In genomic region chr9:109932361-109932755, GRCm38 (mm10) we compare ENCODE assay signal across 9 mouse cellular contexts. TPM values are rescaled to one million over a fixed set of nuclear protein-coding genes. Genes with fewer than 3 reads are reported as not detected.
DNase-seq lines count a peak whose midpoint lies in the region; ATAC-seq and TF ChIP-seq lines count a peak whose summit lies in the region.
"Had no signal": no experiment of that assay in that cellular context is flagged by ENCODE, and none has a peak within 500 bp of the region (broad histone marks: within the 10 kb centered on the region; RNA-seq: fewer than 3 reads in every experiment).

No protein-coding gene starts in this region.

- H3K4me1 ChIP-seq in CH12.LX (ENCODE audit: control insufficient read depth in 1 of 2, insufficient read depth in 2 of 2): peaks cover 2 to 22% of the 10 kb centered on the region in 2 experiments; a peak in 2 of 4 replicates
- peaks cover 11% of the 10 kb centered on the region; the same call in 1 of the 2 replicates for H3K4me1 ChIP-seq in embryonic facial prominence, embryonic 12.5 days
- peaks cover 21% of the 10 kb centered on the region for H3K4me1 ChIP-seq in heart, embryonic 16.5 days (ENCODE audit: control insufficient read depth, insufficient read depth, low read length)

- H3K4me2 ChIP-seq in CH12.LX (ENCODE audit: insufficient read depth, low read depth, poor library complexity, severe bottlenecking): peak overlapping the region; percentile 100
- peak overlapping the region; percentile 79 for H3K4me2 ChIP-seq in embryonic facial prominence, embryonic 12.5 days (replicated peaks)
- peak overlapping the region; percentile 78 for H3K4me2 ChIP-seq in heart, embryonic 16.5 days (ENCODE audit: low read depth, low read length)

- WGBS in embryonic facial prominence, embryonic 12.5 days: under 1% methylated on average over 20 of the region's 20 CpGs
- under 1% methylated on average over 20 of the region's 20 CpGs for WGBS in heart, embryonic 16.5 days

- TF ChIP-seq RAD21 in CH12.LX (IDR thresholded peaks at IDR 0.05; ENCODE audit: low read depth, low read length): no peak

- no peak for TF ChIP-seq POLR2A in CH12.LX (IDR thresholded peaks at IDR 0.05; ENCODE audit: low read depth, low read length)

- DNase-seq in gastrocnemius, adult 18-20 months (ENCODE audit: low spot score): peak; percentile 43
- DNase-seq in gastrocnemius, postnatal 10 days: no peak
- peak; percentile 33 for DNase-seq in CH12.LX (ENCODE audit: extremely low read depth)
- peak; percentile 49 to 67 for DNase-seq in kidney, postnatal 4 days
- no peak for DNase-seq in cerebellum, postnatal 10 days

- TF ChIP-seq EP300 in CH12.LX (IDR thresholded peaks at IDR 0.05; ENCODE audit: low read length): no peak

- in situ Hi-C loops in CH12.LX (cut with MboI; ENCODE audit: low pct_ligation_motif_present, low pct_unique_long_range_greater_than_20kb, low sequenced_read_pairs): no loop called here

- H3K9me3 ChIP-seq in CH12.LX (replicated peaks; ENCODE audit: low read length): no peaks in the 10 kb centered on the region
- H3K9me3 ChIP-seq in embryonic facial prominence, embryonic 12.5 days: no peaks in the 10 kb centered on the region
- no peaks in the 10 kb centered on the region for H3K9me3 ChIP-seq in heart, embryonic 16.5 days (replicated peaks; ENCODE audit: control insufficient read depth, low read length)

- peak overlapping the region; percentile 37; the same call in 1 of the 2 replicates for H3K27ac ChIP-seq in CH12.LX (ENCODE audit: insufficient read depth, low read depth)
- H3K27ac ChIP-seq in embryonic facial prominence, embryonic 12.5 days: peak overlapping the region; percentile 95
- H3K27ac ChIP-seq in heart, embryonic 16.5 days (ENCODE audit: low read length): peak overlapping the region; percentile 98

- H3K79me2 ChIP-seq in CH12.LX (replicated peaks; ENCODE audit: control insufficient read depth, extremely low read depth, insufficient read depth, poor library complexity, severe bottlenecking): peaks cover 32% of the 10 kb centered on the region

- H3K9ac ChIP-seq in CH12.LX (ENCODE audit: insufficient read depth, low read depth): peak overlapping the region; percentile 51
- peak overlapping the region; percentile 85 for H3K9ac ChIP-seq in embryonic facial prominence, embryonic 12.5 days
- H3K9ac ChIP-seq in heart, embryonic 16.5 days (ENCODE audit: low read length): peak overlapping the region; percentile 99

- no peaks in the 10 kb centered on the region for H3K36me3 ChIP-seq in CH12.LX (replicated peaks in 1 of 2; ENCODE audit: control insufficient read depth in 1 of 2, insufficient read depth in 1 of 2, low read length in 1 of 2)
- no peaks in the 10 kb centered on the region for H3K36me3 ChIP-seq in embryonic facial prominence, embryonic 12.5 days
- H3K36me3 ChIP-seq in heart, embryonic 16.5 days (ENCODE audit: control insufficient read depth, insufficient read depth): no peaks in the 10 kb centered on the region

- H3K4me3 ChIP-seq in CH12.LX (replicated peaks in 1 of 3; ENCODE audit: low read depth in 2 of 3, low read length in 2 of 3, poor library complexity in 1 of 3): peak overlapping the region; percentile 79 to 93 (median 86)
- peak overlapping the region; percentile 84 for H3K4me3 ChIP-seq in embryonic facial prominence, embryonic 12.5 days
- peak overlapping the region; percentile 96 for H3K4me3 ChIP-seq in heart, embryonic 16.5 days (ENCODE audit: low read length)

- no peak for TF ChIP-seq CTCF in CH12.LX (conservative IDR thresholded peaks at IDR 0.05 in 1 of 2, IDR thresholded peaks at IDR 0.05 in 1 of 2; ENCODE audit: low read depth in 2 of 2, low read length in 2 of 2)

- ATAC-seq in embryonic facial prominence, embryonic 12.5 days (ENCODE audit: insufficient number of reproducible peaks, insufficient read depth, low FRiP score, low TSS enrichment): no peak
- no peak; the same call in 1 of the 2 replicates for ATAC-seq in heart, embryonic 16.5 days (replicated peaks; ENCODE audit: extremely low read depth, insufficient read depth, low FRiP score)
- peak; percentile 23; the same call in 1 of the 2 replicates for ATAC-seq in megakaryocyte-erythroid progenitor cell, adult 5-6 weeks (replicated peaks; ENCODE audit: low FRiP score, low TSS enrichment, poor library complexity, severe bottlenecking)

- dilution Hi-C loops in CH12.LX (cut with MboI; ENCODE audit: extremely low pct_ligation_motif_present, extremely low pct_unique_long_range_greater_than_20kb, low sequenced_read_pairs): no loop called here

- no peaks in the 10 kb centered on the region for H3K27me3 ChIP-seq in CH12.LX (replicated peaks)
- no peaks in the 10 kb centered on the region for H3K27me3 ChIP-seq in embryonic facial prominence, embryonic 12.5 days
- H3K27me3 ChIP-seq in heart, embryonic 16.5 days (ENCODE audit: control insufficient read depth, insufficient read depth, low read length): no peaks in the 10 kb centered on the region
- H3K27me3 ChIP-seq: Patski had no signal

TF ChIP-seq in CH12.LX, 34 proteins besides CTCF, POLR2A, EP300 and RAD21:
- TF ChIP-seq SMC3 (IDR thresholded peaks at IDR 0.05; ENCODE audit: low read depth, low read length) (no peak), NRF1 (IDR thresholded peaks at IDR 0.05; ENCODE audit: low read depth, low read length) (0 out of 2 replicates have a peak, but pooled peaks have one; percentile 13)

RNA-seq across cellular contexts. Expression of gene Map4, which starts 1.1 kb away (rescaled TPM):
- 100 to 1,000 TPM; 514 to 562 TPM for total RNA-seq in gastrocnemius, adult 18-20 months (2021)
- total RNA-seq in gastrocnemius, postnatal 10 days (2021): 100 to 1,000 TPM; 466 to 507 TPM
- total RNA-seq in CH12.LX (2012; rRNA removed) (23.1 and 28.9 TPM in 2 replicates), CH12.LX (2014; rRNA removed) (13.8 and 14.4 TPM in 2 replicates)
- 40.6 and 45.8 TPM in 2 replicates for polyA plus RNA-seq in CH12.LX (2012; ENCODE audit: insufficient read length, low read depth)
- polyA plus RNA-seq in embryonic facial prominence, embryonic 12.5 days (2016; fragmentation: Nextera tagmentation; extraction: Ambion mirVana): 60.9 and 66.5 TPM in 2 replicates
- 88.0 and 89.1 TPM in 2 replicates for polyA plus RNA-seq in heart, embryonic 16.5 days (2015; fragmentation: Nextera tagmentation; extraction: Ambion mirVana)
- total RNA-seq in megakaryocyte-erythroid progenitor cell, adult 5-6 weeks (2014; fragmentation: Nextera tagmentation): 12.9 and 14.3 TPM in 2 replicates
- total RNA-seq in megakaryocyte-erythroid progenitor cell, adult 5-6 weeks (2017): 7.8 and 12.8 TPM in 2 replicates

RNA-seq across cellular contexts. Expression of gene Cdc25a, which starts 57.0 kb away (rescaled TPM):
- total RNA-seq in gastrocnemius, adult 18-20 months (2021): 1 to 10 TPM; 3.9 to 4.7 TPM
- 1 to 10 TPM; 6.2 to 9.2 TPM for total RNA-seq in gastrocnemius, postnatal 10 days (2021)
- total RNA-seq in CH12.LX (2012; rRNA removed) (32.4 and 54.6 TPM in 2 replicates), CH12.LX (2014; rRNA removed) (32.2 and 32.6 TPM in 2 replicates)
- 74.9 TPM in 2 replicates for polyA plus RNA-seq in CH12.LX (2012; ENCODE audit: insufficient read length, low read depth)
- 51.7 and 52.3 TPM in 2 replicates for polyA plus RNA-seq in embryonic facial prominence, embryonic 12.5 days (2016; fragmentation: Nextera tagmentation; extraction: Ambion mirVana)
- polyA plus RNA-seq in heart, embryonic 16.5 days (2015; fragmentation: Nextera tagmentation; extraction: Ambion mirVana): 14.2 and 14.3 TPM in 2 replicates
- total RNA-seq in megakaryocyte-erythroid progenitor cell, adult 5-6 weeks (2014; fragmentation: Nextera tagmentation): 58.2 and 61.3 TPM in 2 replicates
- 46.7 and 58.8 TPM in 2 replicates for total RNA-seq in megakaryocyte-erythroid progenitor cell, adult 5-6 weeks (2017)

Comparison
In these comparisons a context has a peak if more than half of its experiments do, and no peak if none do; other contexts are left out.
1. DNase-seq: peak in gastrocnemius, adult 18-20 months (single experiment), CH12.LX (single experiment) and kidney, postnatal 4 days (2 of 2); none in gastrocnemius, postnatal 10 days (single experiment) and cerebellum, postnatal 10 days (0 of 2).
2. H3K27ac ChIP-seq: peak in every context shown above with its lines; median percentile 98 in heart, embryonic 16.5 days; 95 in embryonic facial prominence, embryonic 12.5 days; 37 in CH12.LX.
3. RNA of gene Map4, which starts 1.1 kb away (total RNA-seq): 514 to 562 TPM in gastrocnemius, adult 18-20 months and 466 to 507 TPM in gastrocnemius, postnatal 10 days; 13.8 to 28.9 TPM in CH12.LX and 7.8 to 14.3 TPM in megakaryocyte-erythroid progenitor cell, adult 5-6 weeks; every median in the first group is over 10 times any median in the second.
4. Peak in every context shown above with its lines, with median percentiles within 50 percentile points of each other: H3K4me2 ChIP-seq, H3K4me3 ChIP-seq and H3K9ac ChIP-seq.